Mouse (Mus musculus) lung, postnatal 36 days (tissue): ENCODE data around the gene Sptb.

Experiments
- DNase-seq: peaks from one replicate; pipeline ENCODE4 v3.0.0; 2022; ENCODE audit warnings: mixed read lengths

Gene Sptb

GRCm38 (mm10) chr12:76572261-76573251 is 137.8 kb downstream of the Sptb start:
- DNase-seq: no peak

GRCm38 (mm10) chr12:76571266-76571665 is 139.1 kb downstream of the Sptb start:
- DNase-seq: no peak

- no peak for DNase-seq
These were observed 140.0 kb downstream of the Sptb start for GRCm38 (mm10) chr12:76570221-76570940.

DNA sequence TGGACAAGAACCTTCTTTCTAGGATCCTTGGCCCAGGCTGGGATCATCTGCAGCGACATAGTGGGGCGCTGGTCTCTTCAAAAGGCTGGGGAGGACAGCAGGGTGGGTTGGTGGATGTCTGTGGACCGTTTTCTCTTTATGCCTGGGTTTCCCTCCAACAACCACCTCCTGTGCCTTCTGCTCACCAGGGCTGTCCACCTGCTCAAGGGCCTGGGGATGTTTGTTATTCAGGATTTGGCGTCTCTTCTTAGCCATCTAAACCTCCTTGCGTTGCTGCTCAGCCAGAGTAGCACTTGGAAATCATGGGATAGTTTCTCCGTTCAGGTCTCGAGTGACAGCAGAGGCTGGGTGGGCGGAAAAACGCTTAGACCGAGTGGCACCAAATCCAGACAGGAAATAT is 144.1 kb downstream of the Sptb start:
- DNase-seq: no peak

- DNase-seq: no peak
These were observed 148.2 kb downstream of the Sptb start for GRCm38 (mm10) chr12:76562196-76562595.

DNA sequence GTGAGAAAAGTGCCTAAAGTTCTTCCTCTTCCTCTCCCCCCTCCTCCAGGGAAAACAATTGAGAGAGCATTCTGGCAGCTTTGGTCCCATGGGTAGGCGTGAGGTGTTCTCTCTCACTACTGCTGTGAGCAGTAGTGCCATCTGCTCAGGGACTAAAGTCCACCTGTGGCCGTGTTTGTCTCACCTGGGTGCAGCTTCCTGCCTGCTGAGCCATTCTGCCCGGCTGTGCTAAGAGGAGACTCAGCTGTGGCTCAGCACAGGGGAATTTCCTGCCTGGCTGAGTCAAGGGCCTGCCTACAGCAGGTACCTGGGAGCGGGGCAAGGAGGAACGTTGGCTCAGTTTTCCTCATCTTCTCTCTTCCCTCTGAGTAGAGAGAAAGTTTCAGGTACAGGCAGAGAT is 152.1 kb downstream of the Sptb start:
- DNase-seq: no peak

DNA sequence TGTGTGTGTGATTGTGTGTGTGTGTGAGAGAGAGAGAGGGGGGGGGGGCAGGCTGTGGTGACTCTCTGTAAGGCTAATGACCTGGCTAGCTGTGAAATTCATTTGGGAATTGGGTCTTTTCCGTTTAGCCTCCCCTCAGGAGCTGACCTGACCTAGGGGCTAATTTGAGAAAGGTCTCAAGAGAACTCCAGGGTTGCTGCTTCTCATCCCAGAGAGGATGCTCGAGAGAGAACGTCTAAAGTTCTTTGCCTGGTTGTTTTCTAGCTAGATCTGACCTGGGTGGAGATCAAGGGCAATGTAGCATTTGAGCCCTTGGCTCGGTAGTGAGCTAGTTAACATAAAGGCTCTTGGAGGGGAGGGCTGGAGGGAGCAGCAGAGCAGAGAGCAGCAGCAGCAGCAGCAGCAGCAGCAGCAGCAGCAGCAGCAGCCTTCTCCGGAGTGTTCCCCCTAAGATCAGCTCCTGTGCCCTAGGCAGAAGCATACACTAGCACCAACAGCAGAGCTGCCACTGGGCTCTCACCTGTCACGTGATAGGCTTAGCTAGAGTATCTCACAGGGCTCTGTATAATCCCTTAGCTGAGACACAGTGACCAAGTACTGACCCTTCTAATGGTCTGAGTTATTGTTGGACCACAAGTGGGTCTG is 153.5 kb downstream of the Sptb start:
- DNase-seq: no peak

DNA sequence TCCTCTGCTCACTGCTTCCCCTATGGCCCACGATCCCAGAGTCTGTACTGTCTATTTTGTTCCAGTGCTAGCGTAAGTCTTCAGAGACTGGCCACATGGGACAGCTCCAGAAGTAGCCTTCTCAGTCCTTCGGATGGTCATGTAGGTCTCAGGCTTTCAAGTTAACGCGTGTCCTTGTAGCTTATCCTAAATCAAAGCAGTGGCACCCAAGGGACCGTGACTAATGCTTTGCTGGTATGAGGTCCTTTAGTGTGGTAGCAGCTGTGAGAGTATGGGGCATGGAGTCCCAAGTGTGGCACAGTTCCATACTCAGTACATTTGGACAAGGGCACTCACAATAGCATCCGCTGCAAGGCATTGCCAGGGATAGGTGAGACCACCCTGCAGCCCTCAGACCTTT is 154.2 kb downstream of the Sptb start:
- DNase-seq: no peak

GRCm38 (mm10) chr12:76554871-76555386 is 155.4 kb downstream of the Sptb start:
- no peak for DNase-seq

GRCm38 (mm10) chr12:76554392-76554791 is 156.0 kb downstream of the Sptb start:
- no peak for DNase-seq

DNA sequence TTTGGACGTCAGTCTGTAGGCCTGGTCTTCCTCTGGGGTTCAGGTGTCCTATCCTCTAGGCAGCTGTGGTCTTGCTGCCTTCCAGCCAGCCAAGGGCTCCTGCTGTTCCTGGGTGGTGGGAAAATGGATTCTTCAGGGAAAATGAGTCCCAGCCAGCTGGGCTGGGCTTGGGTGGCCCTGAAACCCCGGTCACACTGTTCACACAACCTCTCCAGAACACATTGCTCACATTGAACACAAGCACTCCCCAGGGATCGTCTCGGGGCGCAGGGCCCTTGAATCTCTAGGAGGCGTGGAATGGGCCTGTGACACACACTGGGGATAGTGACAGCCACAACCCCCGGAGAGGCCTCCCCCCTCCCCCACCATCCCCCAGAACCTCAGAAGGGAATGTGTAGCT is 156.4 kb downstream of the Sptb start:
- peak; percentile 47 for DNase-seq

DNA sequence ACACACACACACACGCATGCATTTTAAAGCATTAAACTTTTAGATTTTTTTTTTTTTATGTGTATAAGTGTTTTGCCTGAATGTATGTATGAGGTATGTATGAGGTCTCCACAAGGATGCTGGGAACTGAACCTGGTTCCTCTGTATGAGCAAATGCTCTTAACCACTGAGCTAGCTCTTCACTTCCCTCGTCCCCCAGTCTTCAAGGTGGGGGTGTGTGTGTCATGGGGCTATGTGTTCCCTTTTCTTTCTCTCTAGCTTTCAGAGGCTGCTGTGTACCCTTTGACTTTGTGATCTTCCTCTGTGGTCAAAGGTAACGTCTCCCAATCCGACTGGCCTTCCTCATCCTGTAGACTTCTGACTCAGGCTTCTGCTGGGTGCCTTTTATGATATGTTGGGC is 157.4 kb downstream of the Sptb start:
- no peak for DNase-seq

- no peak for DNase-seq
These were observed 158.0 kb downstream of the Sptb start for GRCm38 (mm10) chr12:76552321-76552720.

DNA sequence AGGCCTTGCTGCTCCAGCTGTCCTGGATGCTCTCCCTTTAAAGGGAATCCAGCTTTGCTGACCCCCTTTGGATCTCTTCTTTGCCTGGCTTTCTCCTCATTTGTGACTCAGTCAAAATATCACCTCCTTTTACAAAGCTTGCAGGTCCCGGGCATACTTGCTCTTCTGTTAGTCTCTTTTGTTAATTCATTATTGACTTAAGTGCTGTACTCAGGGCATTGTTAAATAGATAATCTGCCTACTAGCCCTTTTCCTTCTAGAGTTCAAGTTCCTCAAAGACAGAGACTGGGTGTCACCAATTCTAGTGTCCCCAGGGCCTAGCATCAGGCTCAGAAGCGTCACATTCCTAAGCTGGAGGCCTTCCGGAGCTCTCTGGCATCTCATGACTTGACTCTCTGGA is 161.1 kb downstream of the Sptb start:
- DNase-seq: no peak

GRCm38 (mm10) chr12:76548082-76548423 is 162.3 kb downstream of the Sptb start:
- DNase-seq: no peak

- DNase-seq: peak; percentile 72
These were observed 162.8 kb downstream of the Sptb start for GRCm38 (mm10) chr12:76547409-76548081.

- DNase-seq: no peak
These were observed 163.7 kb downstream of the Sptb start for GRCm38 (mm10) chr12:76546383-76547276.

GRCm38 (mm10) chr12:76545786-76546370 is 164.5 kb downstream of the Sptb start:
- DNase-seq: no peak

DNA sequence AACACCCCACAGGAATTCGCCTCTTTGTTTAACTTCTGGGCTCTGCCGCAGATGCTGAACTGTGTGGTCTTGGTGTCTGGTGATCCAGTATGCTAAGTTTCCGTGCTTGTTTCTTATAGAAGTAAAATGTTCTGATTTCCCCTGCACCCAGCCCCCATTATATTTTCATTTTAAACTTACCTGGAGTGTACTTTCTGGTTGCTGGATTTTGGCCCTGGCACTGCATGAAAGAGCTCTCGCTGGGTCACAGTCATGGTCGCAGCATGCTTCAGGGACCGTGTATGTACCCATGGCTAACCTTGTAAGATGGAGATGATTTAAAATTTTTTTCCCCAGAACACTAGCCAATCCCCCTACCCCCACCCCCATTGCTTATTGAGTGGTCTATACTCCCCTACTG is 168.5 kb downstream of the Sptb start:
- DNase-seq: no peak

- DNase-seq: no peak
These were observed 168.9 kb downstream of the Sptb start for GRCm38 (mm10) chr12:76541475-76541874.

GRCm38 (mm10) chr12:76540701-76541221 is 169.6 kb downstream of the Sptb start:
- no peak for DNase-seq
